Mouse (Mus musculus): Measurements from ENCODE around the gene Pde6h. TPM values are rescaled to one million over a fixed set of nuclear protein-coding genes. Genes with fewer than 3 reads are reported as not detected.

Gene Pde6h
- total and polyA plus RNA-seq, 3 experiments, result 0.04 to 0.30 TPM; not detected in 1

- TF ChIP-seq HCFC1 (IDR thresholded peaks at IDR 0.05; ENCODE audit: low read depth, low read length), result no peak
- no peak for TF ChIP-seq CHD1 (IDR thresholded peaks at IDR 0.05; ENCODE audit: low read depth, low read length)
- no peak for TF ChIP-seq CTCF (conservative IDR thresholded peaks at IDR 0.05 in 1 of 2, IDR thresholded peaks at IDR 0.05 in 1 of 2; ENCODE audit: low read depth in 2 of 2, low read length in 2 of 2)
- TF ChIP-seq ZNF384 (IDR thresholded peaks at IDR 0.05; ENCODE audit: low read depth, low read length), result no peak
- no peak for TF ChIP-seq IRF4 (IDR thresholded peaks at IDR 0.05; ENCODE audit: low read depth, low read length)
- TF ChIP-seq GABPA (IDR thresholded peaks at IDR 0.05; ENCODE audit: insufficient replicate concordance, low read depth, low read length), result no peak
- TF ChIP-seq CHD2 (IDR thresholded peaks at IDR 0.05; ENCODE audit: low read length), result no peak
- TF ChIP-seq USF1 (IDR thresholded peaks at IDR 0.05; ENCODE audit: low read depth, low read length), result no peak
- no peak for TF ChIP-seq E2F4 (IDR thresholded peaks at IDR 0.05; ENCODE audit: insufficient replicate concordance, low read depth, low read length)
- TF ChIP-seq ZKSCAN1 (IDR thresholded peaks at IDR 0.05; ENCODE audit: borderline replicate concordance, low read depth, low read length), result no peak
- TF ChIP-seq BHLHE40 (IDR thresholded peaks at IDR 0.05; ENCODE audit: low read depth, low read length), result no peak
- TF ChIP-seq RCOR1 (conservative IDR thresholded peaks at IDR 0.05; ENCODE audit: low read depth, low read length), result no peak
- no peak for TF ChIP-seq NELFE (IDR thresholded peaks at IDR 0.05; ENCODE audit: low read depth, low read length)
- Histone ChIP-seq H3K79me2 (replicated peaks; ENCODE audit: control insufficient read depth, extremely low read depth, insufficient read depth, poor library complexity, severe bottlenecking) (no peaks in the 10 kb centered on the region), H3K27ac (ENCODE audit: insufficient read depth, low read depth) (no peak overlapping the region), H3K4me1 (ENCODE audit: control insufficient read depth in 1 of 2, insufficient read depth in 2 of 2) (no peaks in the 10 kb centered on the region), H3K4me3 (replicated peaks in 1 of 3; ENCODE audit: low read depth in 2 of 3, low read length in 2 of 3, poor library complexity in 1 of 3) (no peak overlapping the region), H3K9ac (ENCODE audit: insufficient read depth, low read depth) (no peak overlapping the region), H3K4me2 (ENCODE audit: insufficient read depth, low read depth, poor library complexity, severe bottlenecking) (no peak overlapping the region), H3K9me3 (replicated peaks; ENCODE audit: low read length) (no peaks in the 10 kb centered on the region), H3K36me3 (replicated peaks in 1 of 2; ENCODE audit: control insufficient read depth in 1 of 2, insufficient read depth in 1 of 2, low read length in 1 of 2) (peaks cover 19 to 65% of the 10 kb centered on the region in 2 experiments), H3K27me3 (replicated peaks) (no peaks in the 10 kb centered on the region)
- dilution Hi-C loops (cut with MboI; ENCODE audit: extremely low pct_ligation_motif_present, extremely low pct_unique_long_range_greater_than_20kb, low sequenced_read_pairs) (no loop called here), in situ Hi-C loops (cut with MboI; ENCODE audit: low pct_ligation_motif_present, low pct_unique_long_range_greater_than_20kb, low sequenced_read_pairs) (no loop called here)
- DNase-seq (ENCODE audit: extremely low read depth), result no peak
Measured at GRCm38 (mm10) chr6:136906283-136906936, 17.2 kb upstream of the Pde6h start.

DNA sequence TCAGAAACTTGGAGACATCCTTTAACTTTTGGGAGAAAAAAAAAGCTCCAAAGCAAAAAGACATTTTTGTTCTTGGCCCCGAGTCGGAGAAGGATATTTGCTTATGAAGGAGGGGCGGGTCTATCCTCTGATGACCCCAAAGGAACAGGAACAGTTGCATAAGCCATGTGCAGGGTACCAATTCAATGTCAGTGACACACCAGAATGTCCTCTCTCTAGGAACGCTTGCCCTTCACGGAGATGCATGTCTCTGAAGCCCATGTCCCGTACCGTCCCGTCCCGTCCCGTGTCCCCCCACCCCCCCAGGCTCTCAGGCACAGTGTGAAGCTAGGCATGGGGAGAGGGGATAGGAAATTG, 16.7 kb upstream of the Pde6h start:
- Histone ChIP-seq H3K4me1 (ENCODE audit: control insufficient read depth in 1 of 2, insufficient read depth in 2 of 2) (no peaks in the 10 kb centered on the region), H3K27me3 (replicated peaks) (no peaks in the 10 kb centered on the region), H3K4me2 (ENCODE audit: insufficient read depth, low read depth, poor library complexity, severe bottlenecking) (no peak overlapping the region), H3K9me3 (replicated peaks; ENCODE audit: low read length) (no peaks in the 10 kb centered on the region), H3K4me3 (replicated peaks in 1 of 3; ENCODE audit: low read depth in 2 of 3, low read length in 2 of 3, poor library complexity in 1 of 3) (no peak overlapping the region), H3K9ac (ENCODE audit: insufficient read depth, low read depth) (no peak overlapping the region), H3K27ac (ENCODE audit: insufficient read depth, low read depth) (no peak overlapping the region), H3K36me3 (replicated peaks in 1 of 2; ENCODE audit: control insufficient read depth in 1 of 2, insufficient read depth in 1 of 2, low read length in 1 of 2) (peaks cover 20 to 68% of the 10 kb centered on the region in 2 experiments), H3K79me2 (replicated peaks; ENCODE audit: control insufficient read depth, extremely low read depth, insufficient read depth, poor library complexity, severe bottlenecking) (no peaks in the 10 kb centered on the region)
- in situ Hi-C loops (cut with MboI; ENCODE audit: low pct_ligation_motif_present, low pct_unique_long_range_greater_than_20kb, low sequenced_read_pairs), result no loop called here
- DNase-seq (ENCODE audit: extremely low read depth), result no peak
- dilution Hi-C loops (cut with MboI; ENCODE audit: extremely low pct_ligation_motif_present, extremely low pct_unique_long_range_greater_than_20kb, low sequenced_read_pairs), result no loop called here
- TF ChIP-seq EP300 (IDR thresholded peaks at IDR 0.05; ENCODE audit: low read length) (no peak), ETS1 (conservative IDR thresholded peaks at IDR 0.05; ENCODE audit: low read depth, low read length) (no peak), JUND (conservative IDR thresholded peaks at IDR 0.05; ENCODE audit: low read depth, low read length) (no peak), CTCF (conservative IDR thresholded peaks at IDR 0.05 in 1 of 2, IDR thresholded peaks at IDR 0.05 in 1 of 2; ENCODE audit: low read depth in 2 of 2, low read length in 2 of 2) (no peak), CHD2 (IDR thresholded peaks at IDR 0.05; ENCODE audit: low read length) (no peak), BHLHE40 (IDR thresholded peaks at IDR 0.05; ENCODE audit: low read depth, low read length) (no peak), ZNF384 (IDR thresholded peaks at IDR 0.05; ENCODE audit: low read depth, low read length) (no peak), TCF12 (IDR thresholded peaks at IDR 0.05; ENCODE audit: low read depth, low read length) (no peak), ZKSCAN1 (IDR thresholded peaks at IDR 0.05; ENCODE audit: borderline replicate concordance, low read depth, low read length) (no peak), MAFK (IDR thresholded peaks at IDR 0.05; ENCODE audit: insufficient replicate concordance, low read length) (no peak), SIN3A (IDR thresholded peaks at IDR 0.05; ENCODE audit: low read length) (no peak), SMC3 (IDR thresholded peaks at IDR 0.05; ENCODE audit: low read depth, low read length) (no peak), KAT2A (IDR thresholded peaks at IDR 0.05; ENCODE audit: insufficient replicate concordance, low read length) (no peak), E2F4 (IDR thresholded peaks at IDR 0.05; ENCODE audit: insufficient replicate concordance, low read depth, low read length) (no peak), ZMIZ1 (IDR thresholded peaks at IDR 0.05; ENCODE audit: low read depth, low read length) (no peak), TBP (conservative IDR thresholded peaks at IDR 0.05; ENCODE audit: low read depth, low read length) (no peak), RCOR1 (conservative IDR thresholded peaks at IDR 0.05; ENCODE audit: low read depth, low read length) (no peak), CHD1 (IDR thresholded peaks at IDR 0.05; ENCODE audit: low read depth, low read length) (no peak), UBTF (IDR thresholded peaks at IDR 0.05; ENCODE audit: low read depth, low read length) (no peak), JUN (IDR thresholded peaks at IDR 0.05; ENCODE audit: insufficient read depth, low read depth, low read length) (no peak)
